Mouse (Mus musculus) spleen, adult 2 months (tissue): ENCODE measurements at regions not wholly inside any gene's neighbourhood (a gene's known extent, or its start where the extent isn't known, plus 50 kb on each side); places are given as distances from the start of the nearest gene placed in this dataset.

Experiments used
- CTCF ChIP-seq: fragments of 200-500 bp; IDR thresholded peaks from 2 replicates; pipeline ENCODE4 v1.5.1; 2011; ENCODE audit warnings: mild to moderate bottlenecking, inconsistent platforms; ENCODE audit not compliant: insufficient read depth, insufficient read length, insufficient replicate concordance; ENCODE audit errors: extremely low read depth
- POLR2A ChIP-seq: fragments of 200-500 bp; IDR thresholded peaks from 2 replicates; pipeline ENCODE4 v1.6.1; 2011; ENCODE audit warnings: low read depth, low read length, inconsistent platforms

- TF ChIP-seq CTCF (no peak), POLR2A (no peak)
Observed at GRCm38 (mm10) chr9:61561551-61561950, 189.4 kb downstream of the Tle3 start.
